Mouse (Mus musculus): ENCODE measurements around the gene Abca16. TPM values are rescaled to one million over a fixed set of nuclear protein-coding genes. Genes with fewer than 3 reads are reported as not detected.

Abca16 gene
- total RNA-seq (2021), result not detected

- intact Hi-C loops (cut with DNase I), result no loop called here
- no peak for DNase-seq (ENCODE audit: low spot score)
Observed at GRCm38 (mm10) chr7:120409447-120409846, at the start of gene Abca16. TSS of gene Abca16 (plus strand) at chr7:120409647.

- intact Hi-C loops (cut with DNase I), result no loop called here
Observed at GRCm38 (mm10) chr7:120361159-120361558, 48.3 kb upstream of the Abca16 start.

GRCm38 (mm10) chr7:120412391-120412790 is 2.9 kb downstream of the Abca16 start:
- intact Hi-C loops (cut with DNase I), result no loop called here
- DNase-seq (ENCODE audit: low spot score), result no peak

More at GRCm38 (mm10) chr7:120361159-120361558, 48.3 kb upstream of the Abca16 start:
- no peak for DNase-seq (ENCODE audit: low spot score)

GRCm38 (mm10) chr7:120426625-120427024 is 17.2 kb downstream of the Abca16 start:
- no peak for DNase-seq (ENCODE audit: low spot score)
- intact Hi-C loops (cut with DNase I), result no loop called here

- no peak for DNase-seq (ENCODE audit: low spot score)
- intact Hi-C loops (cut with DNase I), result no loop called here
Observed at GRCm38 (mm10) chr7:120431464-120431863, 22.0 kb downstream of the Abca16 start.

- DNase-seq (ENCODE audit: low spot score), result no peak
- intact Hi-C loops (cut with DNase I), result no loop called here
Observed at GRCm38 (mm10) chr7:120503891-120504662, 94.6 kb downstream of the Abca16 start.

GRCm38 (mm10) chr7:120504663-120504979 is 95.2 kb downstream of the Abca16 start:
- no peak for DNase-seq (ENCODE audit: low spot score)
- intact Hi-C loops (cut with DNase I), result no loop called here

- DNase-seq (ENCODE audit: low spot score), result no peak
- intact Hi-C loops (cut with DNase I), result no loop called here
Observed at GRCm38 (mm10) chr7:120534805-120535204, 125.4 kb downstream of the Abca16 start.

- DNase-seq (ENCODE audit: low spot score), result no peak
- intact Hi-C loops (cut with DNase I), result no loop called here
Observed at GRCm38 (mm10) chr7:120552479-120553180, 143.2 kb downstream of the Abca16 start.

- intact Hi-C loops (cut with DNase I), result no loop called here
- DNase-seq (ENCODE audit: low spot score), result no peak
Observed at GRCm38 (mm10) chr7:120553181-120553551, 143.7 kb downstream of the Abca16 start.

- intact Hi-C loops (cut with DNase I), result no loop called here
- no peak for DNase-seq (ENCODE audit: low spot score)
Observed at GRCm38 (mm10) chr7:120567366-120567765, 157.9 kb downstream of the Abca16 start.

GRCm38 (mm10) chr7:120576520-120576919 is 167.1 kb downstream of the Abca16 start:
- intact Hi-C loops (cut with DNase I), result no loop called here
- no peak for DNase-seq (ENCODE audit: low spot score)

Other genes starting within 250 kb of the Abca16 start
- under 1 TPM in 1 of 2 experiments, not detected in 1; 0.16 TPM for gene Anks4b, start 235.8 kb upstream of the Abca16 start, total RNA-seq (2021)
- under 1 TPM; 0.36 to 0.45 TPM for gene Crym, start 207.5 kb upstream of the Abca16 start, total RNA-seq (2021)
- not detected for gene Abca14, start 205.7 kb upstream of the Abca16 start, total RNA-seq (2021)
- gene Abca15, start 81.0 kb upstream of the Abca16 start, total RNA-seq (2021), result not detected
- gene Uqcrc2, start 225.5 kb downstream of the Abca16 start, total RNA-seq (2021), result 1,000 to 10,000 TPM; 1,144 to 1,191 TPM

All from heart, postnatal 25 days (tissue).